Mouse (Mus musculus) kidney, adult 2 months (tissue): ENCODE measurements around the gene Nptx1. TPM values are rescaled to one million over a fixed set of nuclear protein-coding genes. Genes with fewer than 3 reads are reported as not detected.

ENCODE experiments used
- DNase-seq: peaks from one replicate; pipeline ENCODE4 v3.0.0; 2021
- H3K27ac ChIP-seq: fragments of 200-500 bp; 2 replicates; pipeline ENCODE4 v1.5.1; 2012; ENCODE audit warnings: low read depth, low read length, control low read depth, inconsistent platforms; ENCODE audit not compliant: insufficient read depth
- H3K27me3 ChIP-seq: fragments of 200-500 bp; replicated peaks from 2 replicates; pipeline ENCODE4 v1.6.1; 2012; ENCODE audit warnings: mild to moderate bottlenecking, moderate library complexity, low read length, inconsistent platforms; ENCODE audit not compliant: control insufficient read depth, insufficient read depth
- H3K36me3 ChIP-seq: fragments of 200-500 bp; 2 replicates; pipeline ENCODE4 v1.6.1; 2012; ENCODE audit warnings: mild to moderate bottlenecking, moderate library complexity, low read length, inconsistent platforms; ENCODE audit not compliant: control insufficient read depth, insufficient read depth
- H3K4me1 ChIP-seq: fragments of 200-500 bp; 2 replicates; pipeline ENCODE4 v1.6.1; 2011; ENCODE audit warnings: low read length; ENCODE audit not compliant: control insufficient read depth, insufficient read depth
- H3K4me3 ChIP-seq: fragments of 200-500 bp; 2 replicates; pipeline ENCODE4 v1.5.1; 2011; ENCODE audit warnings: mild to moderate bottlenecking, low read depth, low read length, control low read depth; ENCODE audit not compliant: insufficient read depth
- CTCF ChIP-seq: fragments of 200-500 bp; conservative IDR thresholded peaks from 2 replicates; pipeline ENCODE4 v1.5.1; 2011; ENCODE audit warnings: low read depth, mild to moderate bottlenecking, control low read depth, low read length, moderate library complexity, mixed read lengths; ENCODE audit not compliant: insufficient read depth, insufficient read length
- POLR2A ChIP-seq: fragments of 200-500 bp; IDR thresholded peaks from one replicate; pipeline ENCODE4 v1.6.1; 2011; ENCODE audit warnings: low read depth, low read length, control low read depth
- WGBS: fragments of 180-500 bp; shearing (Covaris S2); methylation state at CpG from one replicate; pipeline ENCODE4 v1.1.7; 2018; 5-methylcytosine and 5-hydroxymethylcytosine counted together
- polyA plus RNA-seq: library from polyadenylated mRNA; depleted of rRNA; stranded (reverse); fragments of >200 nt; gene quantifications from 2 replicates; pipeline ENCODE4 v1.2.3, GENCODE M21; 2012

Gene Nptx1
- polyA plus RNA-seq, 1 experiment: 0.08 TPM

DNA sequence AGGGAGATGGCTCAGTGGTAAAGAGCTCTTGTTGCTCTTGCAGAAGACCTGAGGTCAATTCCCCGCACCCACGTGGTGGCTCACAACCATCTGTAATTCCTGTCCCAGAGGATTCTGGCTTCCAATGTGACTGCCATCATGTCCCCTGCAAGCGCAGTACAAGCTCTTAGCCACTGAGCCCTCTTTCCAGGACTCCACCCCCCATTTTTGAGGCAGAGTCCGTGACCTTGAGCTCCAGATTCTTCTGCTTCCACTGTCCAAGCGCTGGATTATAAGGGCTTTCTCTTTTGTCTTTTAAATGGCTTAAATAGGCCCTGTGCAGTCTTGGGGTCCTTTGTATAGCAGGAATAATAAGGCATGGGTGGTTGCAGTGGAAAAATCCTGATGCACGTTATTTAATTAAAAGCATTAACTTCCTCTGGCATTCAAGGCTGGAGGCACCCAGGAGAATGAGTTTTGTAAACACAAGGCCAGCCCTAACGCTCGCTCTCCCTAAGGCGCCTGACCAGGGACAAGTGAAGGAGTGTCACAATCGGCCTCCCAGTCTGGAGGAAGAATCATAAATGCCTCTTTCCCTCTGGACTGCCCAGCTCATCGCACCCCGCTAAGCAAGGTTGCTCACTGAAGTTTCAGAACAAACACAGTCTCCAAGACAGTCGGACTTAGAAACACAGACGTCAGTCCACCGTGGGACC, 24.9 kb upstream of the Nptx1 start:
- Histone ChIP-seq H3K36me3 (no peaks in the 10 kb centered on the region), H3K27ac (peak overlapping the region; percentile 46; the same call in 1 of the 2 replicates), H3K4me1 (no peaks in the 10 kb centered on the region), H3K4me3 (no peak overlapping the region), H3K27me3 (no peaks in the 10 kb centered on the region)
- DNase-seq: peak; percentile 15
- 62% methylated on average over 15 of the region's 15 CpGs for WGBS
- no peak for TF ChIP-seq CTCF

DNA sequence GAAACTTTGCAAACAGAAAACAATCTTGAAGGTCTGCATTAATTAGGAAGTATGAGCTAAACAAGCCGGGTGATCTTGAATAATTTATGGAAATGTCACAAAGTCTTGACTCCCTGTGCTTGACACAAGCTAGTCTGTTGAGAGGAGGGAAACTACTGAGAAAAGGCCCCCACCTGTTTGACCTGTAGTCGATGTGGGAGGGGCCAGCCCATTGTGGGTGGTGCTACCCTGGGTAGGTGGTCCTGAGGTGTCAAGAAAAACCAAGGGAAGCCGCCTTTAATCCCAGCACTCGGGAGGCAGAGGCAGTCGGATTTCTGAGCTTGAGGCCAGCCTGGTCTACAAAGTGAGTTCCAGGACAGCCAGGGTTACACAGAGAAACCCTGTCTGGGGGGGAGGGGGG, 18.6 kb upstream of the Nptx1 start:
- 53% methylated on average over 5 of the region's 5 CpGs for WGBS

DNA sequence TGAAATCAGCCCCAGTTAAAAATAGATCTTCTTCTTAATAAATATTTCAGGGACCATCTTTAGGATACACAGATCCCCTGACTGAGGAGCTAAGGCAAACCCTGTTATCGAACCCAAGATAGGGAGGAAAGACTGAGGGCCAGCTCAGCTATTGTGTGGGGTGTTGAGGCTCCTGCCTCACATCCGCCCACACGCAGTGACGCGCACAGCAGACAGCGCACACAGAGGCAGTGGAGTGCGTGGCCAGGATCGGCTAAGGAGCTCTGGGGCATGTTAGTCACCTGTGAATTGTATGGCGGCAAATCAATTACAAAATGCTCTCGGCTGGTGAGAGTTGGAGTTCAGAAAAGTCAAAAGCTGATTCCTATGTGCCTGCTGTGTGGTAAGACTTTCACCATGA, 18.1 kb upstream of the Nptx1 start:
- H3K4me1 ChIP-seq: no peaks in the 10 kb centered on the region
- TF ChIP-seq CTCF (no peak), POLR2A (no peak)
- 33% methylated on average over 10 of the region's 10 CpGs for WGBS

More for the DNA sequence above, 18.6 kb upstream of the Nptx1 start:
- Histone ChIP-seq H3K4me3 (no peak overlapping the region), H3K27ac (no peak overlapping the region), H3K27me3 (no peaks in the 10 kb centered on the region), H3K36me3 (no peaks in the 10 kb centered on the region), H3K4me1 (no peaks in the 10 kb centered on the region)
- no peak for DNase-seq
- TF ChIP-seq CTCF: no peak
- no peak for TF ChIP-seq POLR2A

DNA sequence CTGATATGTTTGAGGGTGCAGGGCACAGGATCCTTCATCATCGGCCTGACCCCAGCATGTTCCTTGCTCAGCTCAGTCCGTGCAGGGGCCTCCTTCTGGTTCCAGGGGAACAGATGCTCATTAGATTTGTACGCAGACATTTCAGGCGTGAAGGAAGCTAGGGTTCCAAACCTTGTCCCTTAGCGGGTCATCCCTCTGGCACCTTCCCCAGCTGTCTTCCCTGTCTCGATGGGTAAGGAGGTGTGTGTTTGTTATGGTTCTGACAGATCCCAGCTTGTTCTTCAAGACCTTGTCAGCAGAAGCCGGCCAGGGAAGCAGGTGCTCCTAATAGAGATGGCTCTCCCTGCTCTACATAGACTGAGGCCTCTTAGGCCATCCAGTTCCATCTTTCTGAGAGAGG, 17.5 kb upstream of the Nptx1 start:
- WGBS: 67% methylated on average over 7 of the region's 7 CpGs
- Histone ChIP-seq H3K27ac (no peak overlapping the region), H3K36me3 (no peaks in the 10 kb centered on the region), H3K27me3 (no peaks in the 10 kb centered on the region), H3K4me1 (no peaks in the 10 kb centered on the region), H3K4me3 (no peak overlapping the region)
- no peak for DNase-seq
- no peak for TF ChIP-seq POLR2A
- no peak for TF ChIP-seq CTCF

More for the DNA sequence above, 18.1 kb upstream of the Nptx1 start:
- DNase-seq: no peak
- H3K27me3 ChIP-seq: no peaks in the 10 kb centered on the region
- no peak overlapping the region for H3K27ac ChIP-seq
- no peak overlapping the region for H3K4me3 ChIP-seq
- H3K36me3 ChIP-seq: no peaks in the 10 kb centered on the region

DNA sequence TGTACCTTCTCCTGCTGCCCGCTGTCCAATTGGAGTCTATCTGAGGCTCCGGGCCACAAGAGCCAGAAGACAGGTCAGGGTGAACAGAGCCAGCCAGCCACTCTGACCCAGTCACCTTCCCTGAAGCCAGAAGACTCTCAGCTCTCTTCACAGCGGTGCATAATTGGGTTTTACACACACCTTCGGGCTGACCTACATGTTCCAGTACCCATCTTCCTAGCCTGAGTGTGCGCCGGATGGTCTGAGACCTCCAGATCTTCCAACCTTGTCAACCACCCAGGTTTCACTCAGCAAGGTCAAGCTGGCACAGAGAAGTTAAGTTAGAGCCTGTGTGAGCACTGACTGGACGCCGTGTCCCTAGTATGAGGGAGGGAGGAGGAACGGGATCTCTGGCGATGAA, 16.8 kb upstream of the Nptx1 start:
- no peaks in the 10 kb centered on the region for H3K36me3 ChIP-seq
- no peak overlapping the region for H3K4me3 ChIP-seq
- no peak for DNase-seq
- H3K27ac ChIP-seq: no peak overlapping the region
- WGBS: 79% methylated on average over 10 of the region's 10 CpGs
- H3K27me3 ChIP-seq: no peaks in the 10 kb centered on the region
- TF ChIP-seq POLR2A (no peak), CTCF (no peak)
- H3K4me1 ChIP-seq: no peaks in the 10 kb centered on the region

DNA sequence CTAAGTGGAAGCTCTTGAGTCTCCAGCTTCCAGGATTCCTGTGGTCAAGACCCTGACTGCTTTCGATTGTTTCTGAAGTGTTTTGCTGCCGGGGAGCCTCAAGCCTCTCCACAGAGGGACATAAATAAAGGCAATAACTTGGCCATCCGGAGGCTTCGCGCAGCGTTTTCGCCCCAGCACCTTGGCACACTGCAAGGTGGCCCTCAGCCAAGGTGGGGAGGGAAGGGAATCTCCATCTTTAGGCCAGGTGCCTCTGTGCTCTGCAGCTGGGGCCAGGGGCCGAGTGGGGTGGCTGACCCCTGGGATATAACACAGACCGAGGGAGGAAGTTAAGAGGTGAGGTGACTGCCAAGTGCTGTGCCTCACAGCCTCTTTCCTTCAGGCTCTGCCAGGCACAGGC, 15.6 kb upstream of the Nptx1 start:
- WGBS: 38% methylated on average over 9 of the region's 9 CpGs
- Histone ChIP-seq H3K36me3 (no peaks in the 10 kb centered on the region), H3K4me3 (no peak overlapping the region), H3K27ac (no peak overlapping the region), H3K4me1 (no peaks in the 10 kb centered on the region), H3K27me3 (no peaks in the 10 kb centered on the region; the same call in 1 of the 2 replicates)
- TF ChIP-seq CTCF (no peak), POLR2A (no peak)
- no peak for DNase-seq

DNA sequence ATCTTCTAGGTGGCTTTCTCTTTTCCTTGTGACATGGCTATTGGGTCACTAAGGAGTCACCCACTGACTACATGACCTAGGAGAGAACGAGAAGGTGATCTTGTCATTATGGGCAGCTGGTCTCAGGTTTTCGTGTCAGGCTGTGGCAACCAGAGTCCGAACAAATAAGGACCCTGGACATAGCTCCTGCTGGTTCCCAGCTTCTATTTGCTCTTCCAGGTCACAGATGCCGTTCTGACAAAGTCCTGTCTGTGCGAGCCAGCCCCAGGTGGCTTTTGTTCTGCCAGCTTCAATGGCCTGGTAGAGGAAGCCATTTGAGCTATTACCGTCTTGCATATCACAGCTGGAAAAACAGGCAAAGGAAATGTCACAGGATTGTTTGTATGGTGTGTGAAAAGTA, 14.7 kb upstream of the Nptx1 start:
- no peaks in the 10 kb centered on the region; the same call in 1 of the 2 replicates for H3K27me3 ChIP-seq
- H3K4me3 ChIP-seq: no peak overlapping the region
- TF ChIP-seq CTCF: no peak
- no peak for TF ChIP-seq POLR2A
- DNase-seq: no peak
- H3K4me1 ChIP-seq: no peaks in the 10 kb centered on the region
- 50% methylated on average over 6 of the region's 6 CpGs for WGBS
- no peaks in the 10 kb centered on the region for H3K36me3 ChIP-seq
- H3K27ac ChIP-seq: no peak overlapping the region
